Mouse (Mus musculus) lung, postnatal 0 days (tissue): ENCODE measurements around the gene Tmem184b. TPM values are rescaled to one million over a fixed set of nuclear protein-coding genes. Genes with fewer than 3 reads are reported as not detected.

ENCODE experiments used
- ATAC-seq: fragments of 200-750 bp; cut with Nextera tagmentation; 2 replicates; pipeline ENCODE4 v1.8.0; 2017; ENCODE audit warnings: moderate library complexity
- DNase-seq: peaks from one replicate; pipeline ENCODE4 v3.0.0-alpha.2; 2016; ENCODE audit warnings: low spot score
- H3K27ac ChIP-seq: fragments of 300-500 bp; sonication (generic); 2 replicates; pipeline ENCODE4 v1.5.1; 2014; ENCODE audit warnings: antibody characterized with exemption, mild to moderate bottlenecking, low read length, mixed read lengths
- H3K27me3 ChIP-seq: fragments of 300-500 bp; sonication (generic); replicated peaks from 2 replicates; pipeline ENCODE4 v1.6.1; 2014; ENCODE audit warnings: low read length, mixed read lengths; ENCODE audit not compliant: insufficient read depth
- H3K36me3 ChIP-seq: fragments of 300-500 bp; sonication (generic); 2 replicates; pipeline ENCODE4 v1.6.1; 2014; ENCODE audit warnings: low read length, mixed read lengths; ENCODE audit not compliant: insufficient read depth
- H3K4me1 ChIP-seq: fragments of 300-500 bp; sonication (generic); 2 replicates; pipeline ENCODE4 v1.6.1; 2014; ENCODE audit warnings: antibody characterized with exemption, low read depth, low read length, mixed read lengths; ENCODE audit not compliant: insufficient read depth
- H3K4me2 ChIP-seq: fragments of 300-500 bp; sonication (generic); replicated peaks from 2 replicates; pipeline ENCODE4 v1.6.1; 2014; ENCODE audit warnings: low read depth, mild to moderate bottlenecking, low read length, moderate library complexity, mixed read lengths
- H3K4me3 ChIP-seq: fragments of 300-500 bp; sonication (generic); 2 replicates; pipeline ENCODE4 v1.5.1; 2014; ENCODE audit warnings: low read depth, low read length
- H3K9ac ChIP-seq: fragments of 300-500 bp; sonication (generic); replicated peaks from 2 replicates; pipeline ENCODE4 v1.6.1; 2014; ENCODE audit warnings: low read depth, mild to moderate bottlenecking
- H3K9me3 ChIP-seq: fragments of 300-500 bp; sonication (generic); 2 replicates; pipeline ENCODE4 v1.6.1; 2016; ENCODE audit warnings: low read length, mixed read lengths
- CTCF ChIP-seq: IDR thresholded peaks from 2 replicates; pipeline ENCODE4 v1.5.1; 2016; ENCODE audit warnings: antibody characterized with exemption, mild to moderate bottlenecking
- EP300 ChIP-seq: IDR thresholded peaks from 2 replicates; pipeline ENCODE4 v1.6.1; 2016; ENCODE audit warnings: antibody characterized with exemption, mild to moderate bottlenecking, control low read depth
- WGBS: fragments of 180-500 bp; shearing (Covaris S2); extraction: QIAGEN DNeasy Blood & Tissue Kit; methylation state at CpG from one replicate; pipeline ENCODE4 v1.1.7; 2014; 5-methylcytosine and 5-hydroxymethylcytosine counted together
- polyA plus RNA-seq: library from polyadenylated mRNA; unstranded; fragments of >200 nt; fragmentation: Nextera tagmentation; extraction: Ambion mirVana; gene quantifications from 2 replicates; pipeline ENCODE4 v1.2.1, GENCODE M21; 2015

Gene Tmem184b
- polyA plus RNA-seq, 1 experiment from 2014 or later, result 55.3 TPM

DNA sequence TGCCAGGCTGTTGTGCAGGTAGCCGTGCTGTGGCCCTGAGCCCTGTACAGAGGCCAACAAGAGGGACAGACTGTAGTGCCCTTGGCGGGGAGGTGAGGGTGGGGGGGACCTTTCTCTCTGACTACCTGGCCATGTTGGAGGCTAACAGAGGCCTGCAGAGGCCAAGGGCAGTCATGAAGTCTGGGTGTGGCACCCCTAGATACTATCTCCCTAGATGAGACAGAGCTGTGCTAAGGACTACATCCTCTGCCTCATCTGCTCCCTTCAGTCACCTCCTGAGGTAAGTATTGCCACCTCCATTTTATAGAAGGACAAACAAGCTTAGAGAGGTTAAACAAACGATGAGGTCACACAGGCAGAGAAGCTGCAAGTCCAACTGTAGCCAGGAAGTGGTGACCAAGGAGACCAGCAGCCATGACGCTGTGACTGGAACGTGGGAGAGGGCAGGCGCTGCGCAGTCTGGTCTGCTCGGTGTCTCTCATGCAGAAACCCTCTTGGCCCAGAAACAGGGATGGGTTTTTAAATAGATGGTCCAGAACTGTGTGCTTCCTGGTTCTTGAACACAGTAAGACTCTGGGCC is 34.4 kb downstream of the Tmem184b start:
- Histone ChIP-seq H3K27me3 (no peaks in the 10 kb centered on the region), H3K36me3 (peaks cover 19% of the 10 kb centered on the region; the same call in 1 of the 2 replicates), H3K4me2 (0 out of 2 replicates have a peak overlapping the region, but pooled peaks have one; percentile 27), H3K9me3 (no peaks in the 10 kb centered on the region), H3K4me3 (no peak overlapping the region), H3K9ac (peak overlapping the region; percentile 37; the same call in 1 of the 2 replicates), H3K4me1 (peaks cover 21% of the 10 kb centered on the region), H3K27ac (peak overlapping the region; percentile 95)
- WGBS, result 38% methylated on average over 8 of the region's 8 CpGs
- ATAC-seq (peak; percentile 77), DNase-seq (peak; percentile 91)
- TF ChIP-seq EP300 (peak; percentile 52; the same call in 1 of the 2 replicates), CTCF (peak; percentile 3; the same call in 1 of the 2 replicates)

DNA sequence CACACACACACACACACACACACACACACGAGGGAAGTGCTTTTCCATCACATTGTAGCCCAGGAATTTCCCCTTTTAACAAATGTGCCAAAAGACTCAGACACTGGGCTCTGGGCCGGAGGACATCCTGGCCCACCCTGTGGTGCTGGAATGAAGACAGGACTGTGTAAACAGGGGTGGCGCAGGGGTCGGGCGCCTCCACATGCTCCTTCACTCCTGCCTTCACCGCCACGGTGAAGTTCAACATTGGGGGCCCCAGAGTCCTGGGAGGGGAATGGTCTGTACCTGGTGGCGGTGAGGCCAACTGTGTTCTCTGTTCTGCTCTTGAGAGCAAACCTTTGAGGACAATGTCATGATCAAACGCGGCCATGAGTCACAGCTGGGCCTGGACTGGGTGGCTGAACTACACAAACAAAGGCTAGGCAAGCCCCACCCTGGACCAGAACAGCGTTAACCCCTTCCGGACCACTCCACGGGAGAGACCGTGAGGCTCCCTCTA is 35.0 kb downstream of the Tmem184b start:
- TF ChIP-seq CTCF (no peak), EP300 (peak; percentile 84)
- Histone ChIP-seq H3K9me3 (no peaks in the 10 kb centered on the region), H3K27me3 (no peaks in the 10 kb centered on the region), H3K9ac (peak overlapping the region; percentile 37; the same call in 1 of the 2 replicates), H3K4me1 (peaks cover 21% of the 10 kb centered on the region), H3K36me3 (peaks cover 13% of the 10 kb centered on the region; the same call in 1 of the 2 replicates), H3K27ac (peak overlapping the region; percentile 95), H3K4me2 (0 out of 2 replicates have a peak overlapping the region, but pooled peaks have one; percentile 27), H3K4me3 (no peak overlapping the region)
- 9% methylated on average over 14 of the region's 14 CpGs for WGBS
- DNase-seq (peak; percentile 96), ATAC-seq (peak; percentile 94)

DNA sequence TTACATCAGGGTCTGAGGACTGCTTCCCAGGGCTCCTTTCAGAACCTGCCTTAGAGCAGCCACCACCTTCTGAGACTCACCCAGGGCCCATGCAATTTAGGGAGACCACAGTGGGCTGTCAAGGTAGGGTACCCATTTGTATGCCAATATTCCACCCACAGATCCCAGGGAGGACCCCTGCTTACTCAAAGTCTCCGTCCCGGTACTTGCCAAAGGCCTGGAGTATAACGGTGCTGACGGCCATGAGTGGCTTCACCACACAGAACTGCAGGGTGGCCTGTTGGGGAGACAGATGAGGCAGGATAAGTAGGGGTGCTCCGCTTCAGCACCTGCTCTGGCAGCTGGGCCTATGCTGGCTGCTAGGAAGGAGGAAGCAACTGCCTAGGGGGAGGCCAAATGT is 37.0 kb downstream of the Tmem184b start:
- peaks cover 21% of the 10 kb centered on the region; the same call in 1 of the 2 replicates for H3K36me3 ChIP-seq
- no peaks in the 10 kb centered on the region for H3K9me3 ChIP-seq
- H3K4me3 ChIP-seq, result no peak overlapping the region
- H3K27me3 ChIP-seq, result no peaks in the 10 kb centered on the region
- no peak overlapping the region for H3K4me2 ChIP-seq
- DNase-seq (no peak), ATAC-seq (no peak)
- H3K27ac ChIP-seq, result no peak overlapping the region
- TF ChIP-seq CTCF (no peak), EP300 (no peak)
- 95% methylated on average over 5 of the region's 5 CpGs for WGBS
- H3K9ac ChIP-seq, result no peak overlapping the region
- peaks cover 25% of the 10 kb centered on the region for H3K4me1 ChIP-seq

- Histone ChIP-seq H3K9ac (no peak overlapping the region), H3K4me2 (no peak overlapping the region), H3K27me3 (no peaks in the 10 kb centered on the region), H3K4me1 (peaks cover 30% of the 10 kb centered on the region), H3K9me3 (no peaks in the 10 kb centered on the region), H3K4me3 (no peak overlapping the region), H3K36me3 (peaks cover 21% of the 10 kb centered on the region; the same call in 1 of the 2 replicates), H3K27ac (no peak overlapping the region)
- no peak for DNase-seq
- WGBS, result 96% methylated on average over 12 of the region's 12 CpGs
- TF ChIP-seq CTCF, result no peak
- TF ChIP-seq EP300, result no peak
- no peak for ATAC-seq
Measured at GRCm38 (mm10) chr15:79365068-79365467, 38.3 kb downstream of the Tmem184b start.

- H3K9ac ChIP-seq, result 0 out of 2 replicates have a peak overlapping the region, but pooled peaks have one; percentile 3
- TF ChIP-seq CTCF, result no peak
- TF ChIP-seq EP300, result no peak
- H3K4me2 ChIP-seq, result no peak overlapping the region
- DNase-seq (no peak), ATAC-seq (no peak)
- H3K9me3 ChIP-seq, result no peaks in the 10 kb centered on the region
- H3K4me1 ChIP-seq, result peaks cover 31% of the 10 kb centered on the region
- peak overlapping the region; percentile 59 for H3K27ac ChIP-seq
- no peak overlapping the region for H3K4me3 ChIP-seq
- H3K36me3 ChIP-seq, result peaks cover 21% of the 10 kb centered on the region; the same call in 1 of the 2 replicates
- 62% methylated on average over 6 of the region's 6 CpGs for WGBS
- no peaks in the 10 kb centered on the region for H3K27me3 ChIP-seq
Measured at GRCm38 (mm10) chr15:79364120-79364519, 39.2 kb downstream of the Tmem184b start.

DNA sequence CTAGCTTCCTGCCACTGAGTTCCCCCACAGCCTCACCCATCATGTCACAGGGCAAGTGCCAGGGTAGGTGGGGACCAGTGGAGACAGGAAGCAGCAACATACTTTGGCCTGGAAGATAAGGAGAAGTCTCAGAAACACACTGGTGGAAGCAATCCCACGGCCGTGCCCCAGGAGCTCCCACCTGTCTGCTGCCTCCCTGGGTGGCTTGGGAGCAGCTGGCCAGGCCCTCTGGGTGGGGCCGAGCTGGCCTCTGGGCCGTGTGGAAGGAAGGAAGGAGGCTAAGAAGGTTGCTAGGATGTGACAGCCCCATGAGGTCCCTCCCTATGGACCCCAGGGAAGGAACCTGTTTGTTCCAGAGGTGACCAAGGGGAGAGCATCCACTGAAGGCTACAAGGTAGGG is 42.3 kb downstream of the Tmem184b start:
- no peak overlapping the region for H3K4me2 ChIP-seq
- peak overlapping the region; percentile 92 for H3K27ac ChIP-seq
- DNase-seq (peak; percentile 39), ATAC-seq (no peak)
- H3K4me3 ChIP-seq, result no peak overlapping the region
- TF ChIP-seq CTCF (no peak), EP300 (no peak)
- 14% methylated on average over 4 of the region's 4 CpGs for WGBS
- no peak overlapping the region for H3K9ac ChIP-seq
- no peaks in the 10 kb centered on the region for H3K9me3 ChIP-seq
- H3K36me3 ChIP-seq, result peaks cover 21% of the 10 kb centered on the region; the same call in 1 of the 2 replicates
- peaks cover 36% of the 10 kb centered on the region for H3K4me1 ChIP-seq
- H3K27me3 ChIP-seq, result no peaks in the 10 kb centered on the region
